Mouse (Mus musculus) heart, adult 11 months (tissue): ENCODE measurements around the gene Slc13a2.
A peak's percentile ranks its signal among the peaks of the same experiment; 100 is the strongest.

Experiments
- DNase-seq: peaks from one replicate; pipeline ENCODE4 v3.0.0; 2022

The Slc13a2 gene

GRCm38 (mm10) chr11:78348474-78348873 is 73.5 kb downstream of the Slc13a2 start:
- DNase-seq = peak; percentile 91

- DNase-seq = peak; percentile 96
Observed at GRCm38 (mm10) chr11:78347908-78348307, 74.1 kb downstream of the Slc13a2 start.
